Mouse (Mus musculus) adrenal gland (tissue): Measurements from ENCODE around the gene Gskip.

Source experiments
- intact Hi-C: fragments of 180-260 bp; cut with DNase I; formaldehyde crosslinking; loops from one replicate; pipeline ENCODE4 v1.15.1; 2025

Gskip gene

DNA sequence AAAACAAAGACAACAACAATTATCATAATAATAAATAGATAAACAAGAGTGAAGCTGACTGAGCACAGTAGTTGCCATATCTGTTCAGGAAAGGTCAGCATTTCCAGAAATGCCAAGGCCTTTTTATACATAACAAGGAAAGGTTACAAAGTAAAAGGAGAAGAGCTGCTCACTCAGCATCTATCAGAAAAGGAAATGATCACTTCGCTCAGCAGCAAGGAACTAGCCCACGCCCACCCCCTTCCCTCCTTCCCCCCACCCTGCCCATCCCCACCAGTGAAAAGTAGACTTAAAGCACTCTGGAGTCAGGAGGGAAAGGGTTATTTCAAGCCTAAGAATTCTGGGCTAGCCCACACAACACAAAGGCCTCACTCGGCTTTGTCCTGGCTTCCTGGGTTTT lies 35.6 kb downstream of the Gskip start:
- intact Hi-C loops, result loop anchor here (5.0 kb wide), 1 partner anchor 38 kb away; the partner anchor contains the start of gene Gskip

DNA sequence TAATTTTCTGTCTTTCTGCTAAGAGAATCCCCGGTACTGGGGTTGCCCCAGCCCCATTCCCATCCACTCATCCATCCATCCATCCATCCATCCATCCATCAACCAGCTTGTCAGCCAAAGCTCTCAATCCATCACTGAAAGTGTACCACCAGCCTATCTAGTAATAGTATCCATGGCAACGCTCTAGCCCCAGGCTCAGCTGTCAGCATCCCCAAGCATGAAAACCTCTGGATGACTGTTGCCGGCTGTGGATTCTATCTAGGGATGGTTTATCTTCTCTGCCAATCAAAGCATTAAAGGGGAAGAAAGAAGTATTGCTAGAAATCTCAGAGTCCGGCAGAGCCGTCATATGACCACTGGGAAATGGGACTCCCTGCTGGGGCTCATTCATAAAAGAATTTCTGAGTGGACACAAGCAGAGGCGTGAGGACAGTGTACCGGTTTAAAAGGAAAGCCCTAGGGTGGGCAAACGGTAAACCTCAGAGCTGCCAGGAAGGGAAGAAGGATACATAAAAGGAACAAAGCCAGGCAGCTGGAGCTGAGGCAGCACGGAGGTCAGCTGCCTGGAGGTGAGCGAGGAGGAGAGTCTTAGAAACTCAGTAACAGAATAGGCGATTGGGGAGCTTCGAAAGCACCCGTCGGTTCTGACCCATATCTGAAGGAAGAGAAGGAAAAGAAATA lies 37.0 kb downstream of the Gskip start:
- intact Hi-C loops, result loop anchor here (5.0 kb wide), 1 partner anchor 39 kb away; the partner anchor contains the start of gene Gskip

DNA sequence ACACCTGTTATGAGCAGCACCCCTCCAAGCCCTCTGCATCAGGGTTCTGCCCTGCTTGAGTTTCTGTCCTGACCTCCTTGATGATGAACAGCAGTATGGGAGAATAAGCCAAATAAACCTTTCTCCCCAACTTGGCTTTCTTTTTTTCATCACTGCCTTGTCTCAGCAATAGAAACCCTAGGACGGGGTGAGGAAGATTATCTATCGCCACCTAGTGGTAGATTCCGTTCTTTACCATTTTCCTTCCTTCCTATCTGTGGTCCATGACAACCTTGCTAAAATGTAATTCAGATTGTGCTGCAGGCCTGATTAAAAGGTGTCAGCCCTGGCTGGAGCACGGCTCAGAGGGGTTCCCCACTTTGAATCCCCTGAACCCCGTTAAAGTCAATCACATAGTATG lies 38.0 kb downstream of the Gskip start:
- intact Hi-C loops, result loop anchor here (5.0 kb wide), 1 partner anchor 40 kb away; the partner anchor contains the start of gene Gskip

DNA sequence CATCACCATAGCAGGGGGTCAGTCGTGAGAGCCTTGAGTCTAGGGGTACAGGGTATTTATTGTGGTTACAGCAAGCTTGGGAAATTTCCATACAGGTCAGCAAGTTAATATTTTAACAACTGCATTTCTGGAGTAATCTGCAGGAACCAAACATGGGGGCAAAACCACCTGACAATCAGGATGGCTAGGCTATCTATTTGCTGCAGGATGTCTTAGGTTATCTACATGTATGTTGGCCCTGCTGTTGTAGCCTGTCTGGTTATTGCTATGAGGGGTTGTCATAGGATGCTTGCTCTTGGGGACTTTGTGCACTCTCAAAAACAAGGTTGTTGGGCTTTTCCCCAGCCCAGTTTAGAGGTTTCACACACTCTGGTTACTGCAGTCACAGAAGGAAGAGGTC lies 40.0 kb downstream of the Gskip start:
- intact Hi-C loops, result loop anchor here (5.0 kb wide), 2 partner anchors 42 to 227 kb away; partner anchors contain the start of gene Gskip

DNA sequence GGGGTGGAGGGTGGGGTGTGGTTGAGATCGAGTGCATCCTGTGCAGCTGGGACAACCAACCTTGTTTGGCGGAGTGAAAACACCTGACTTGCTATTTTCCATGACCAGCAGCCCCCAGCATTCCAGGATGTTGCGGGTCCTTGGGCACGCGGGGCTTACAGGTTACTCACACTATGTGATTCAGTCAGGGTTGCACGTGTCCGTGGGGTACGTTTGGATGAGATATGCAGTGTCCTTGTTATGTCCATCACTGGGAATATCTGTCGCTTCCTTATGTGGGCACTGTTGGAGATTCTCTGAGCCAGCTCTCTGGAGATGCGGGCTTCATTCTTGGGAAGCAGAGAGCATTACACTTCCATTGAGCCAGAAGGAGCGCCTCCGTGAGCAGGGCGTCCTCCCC lies 41.1 kb downstream of the Gskip start:
- intact Hi-C loops, result loop anchor here (5.0 kb wide), 1 partner anchor 228 kb away; no protein-coding TSS in a partner anchor

DNA sequence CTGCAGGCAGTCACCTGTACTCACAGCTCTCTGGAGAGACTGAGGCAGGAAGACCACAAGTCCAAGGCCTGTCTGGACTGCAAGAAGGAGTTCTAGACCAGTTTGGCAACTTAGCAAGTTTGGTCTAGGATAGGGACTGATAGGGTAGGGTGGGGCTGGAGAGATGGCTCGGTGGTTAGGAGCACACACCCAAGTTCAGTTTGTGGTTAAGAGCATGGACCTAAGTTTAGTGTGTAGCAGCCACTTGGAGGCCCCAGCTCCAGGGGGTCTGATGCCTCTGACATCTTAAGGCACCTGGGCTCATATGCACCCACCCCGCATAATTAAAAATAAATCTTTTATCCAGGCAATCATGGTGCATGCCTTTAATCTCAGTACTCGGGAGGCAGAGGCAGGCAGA lies 42.6 kb downstream of the Gskip start:
- intact Hi-C loops, result loop anchor here (5.0 kb wide), 1 partner anchor 230 kb away; no protein-coding TSS in a partner anchor

DNA sequence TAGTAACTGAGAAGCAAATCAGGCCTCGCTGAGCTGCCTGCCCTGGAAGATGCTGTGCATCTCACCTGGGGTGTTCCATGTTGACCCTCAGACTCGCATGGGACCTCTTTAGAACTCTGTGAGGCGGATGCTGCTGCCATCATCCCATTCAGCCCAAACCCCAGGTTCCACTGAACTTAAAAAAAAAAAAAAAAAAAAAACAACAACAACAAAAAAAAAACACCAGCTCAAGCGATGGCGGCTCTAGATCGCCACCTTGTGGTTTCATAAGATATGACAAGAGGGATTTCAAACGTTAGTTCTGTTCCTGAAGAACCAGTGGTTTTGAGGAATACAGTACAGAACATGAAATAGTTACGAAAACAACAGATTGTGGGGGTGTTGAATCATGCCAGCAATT lies 43.3 kb downstream of the Gskip start:
- intact Hi-C loops, result loop anchor here (5.0 kb wide), 1 partner anchor 231 kb away; no protein-coding TSS in a partner anchor

DNA sequence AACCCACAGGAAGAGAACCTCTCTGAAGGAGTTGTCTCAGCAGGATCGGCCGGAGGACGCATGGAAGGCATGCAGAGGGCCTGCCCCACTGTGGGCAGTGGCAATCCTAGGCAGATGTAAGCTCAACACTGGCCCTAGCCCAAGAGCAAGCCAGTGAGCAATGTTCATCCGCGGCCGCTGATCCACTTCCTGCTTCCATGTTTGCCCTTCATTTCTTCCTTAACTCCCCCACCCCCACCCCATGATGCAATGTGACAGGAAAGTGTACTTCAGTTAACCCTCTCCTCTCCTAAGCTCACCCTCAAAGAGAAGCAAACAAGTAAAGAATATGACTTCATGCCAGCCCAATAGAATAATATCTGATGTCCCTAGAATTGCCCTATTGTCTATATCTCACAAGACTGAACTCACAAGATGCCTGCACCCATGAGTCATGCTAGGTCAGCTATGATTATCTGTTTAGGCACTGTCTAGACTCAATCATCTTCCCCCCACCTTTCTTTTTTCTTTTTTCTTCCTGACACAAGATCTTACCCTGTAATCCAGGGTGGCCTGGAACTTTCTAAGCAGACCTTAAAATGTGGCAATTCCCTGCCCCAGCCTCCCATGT lies 46.3 kb downstream of the Gskip start:
- intact Hi-C loops, result no loop called here

DNA sequence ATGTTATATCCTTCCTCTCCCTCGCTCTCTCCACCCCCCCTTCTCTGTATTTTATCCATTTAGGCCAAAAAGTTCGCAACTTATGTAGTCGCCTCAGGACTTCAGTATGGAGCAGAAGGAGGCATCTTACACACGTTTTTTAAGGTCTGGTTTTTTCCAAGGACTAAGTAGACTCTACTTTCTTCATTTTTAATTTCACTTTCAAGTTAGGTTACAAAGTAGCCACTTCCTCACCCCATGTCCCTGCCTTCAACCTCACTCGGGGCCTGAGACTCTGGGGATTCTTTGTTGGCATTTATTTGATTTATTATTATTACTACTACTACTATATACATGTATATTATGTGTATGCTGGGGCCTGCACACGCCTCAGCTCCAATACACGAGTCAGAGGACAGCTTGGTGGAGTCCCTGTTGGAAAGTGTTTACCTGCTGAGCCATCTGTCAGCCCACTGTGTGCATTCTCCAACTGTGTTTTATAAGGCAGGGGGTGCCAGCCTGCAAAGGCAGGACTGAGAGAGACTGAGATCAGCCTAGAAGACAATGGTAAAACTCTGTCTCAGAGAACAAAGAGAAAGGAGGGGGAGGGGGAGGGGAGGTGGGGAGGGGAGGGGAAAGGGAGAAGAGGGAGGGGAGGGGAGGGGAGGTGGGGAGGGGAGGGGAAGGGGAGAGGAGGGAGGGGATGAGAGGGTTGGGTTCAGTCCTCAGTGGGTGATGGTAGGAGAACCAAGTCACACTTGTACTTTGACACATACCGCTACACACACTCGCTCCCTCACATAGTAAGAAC lies 48.9 kb downstream of the Gskip start:
- intact Hi-C loops, result no loop called here

DNA sequence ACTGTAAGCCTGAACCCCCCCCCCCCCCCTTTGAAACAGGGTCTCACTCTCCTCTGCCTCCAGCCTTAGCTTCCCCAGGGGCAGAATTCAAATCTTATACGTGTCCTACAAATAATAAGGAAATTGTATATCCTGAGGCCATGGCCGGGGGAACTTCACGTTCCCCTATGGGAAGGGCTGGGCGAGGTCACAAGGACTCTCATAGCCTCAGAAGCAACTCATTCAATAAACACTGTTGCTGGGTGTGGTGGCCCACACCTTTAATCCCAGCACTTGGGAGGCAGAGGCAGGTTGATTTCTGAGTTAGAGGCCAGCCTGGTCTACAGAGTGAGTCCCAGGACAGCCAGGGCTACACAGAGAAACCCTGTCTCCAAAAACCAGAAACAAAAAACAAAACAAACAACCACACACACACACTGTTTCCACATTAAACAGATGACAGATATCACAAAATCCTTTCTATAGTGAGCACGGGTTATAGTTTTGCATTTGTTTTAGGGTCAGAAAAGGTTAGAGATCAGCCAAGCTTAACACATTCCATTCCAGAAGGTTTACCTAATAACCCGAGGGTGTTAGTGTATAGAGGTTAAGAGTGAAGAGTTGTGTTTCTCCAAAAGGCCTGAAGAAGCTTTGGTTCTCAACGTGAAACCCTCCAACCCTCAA lies 50.7 kb downstream of the Gskip start:
- intact Hi-C loops, result no loop called here

DNA sequence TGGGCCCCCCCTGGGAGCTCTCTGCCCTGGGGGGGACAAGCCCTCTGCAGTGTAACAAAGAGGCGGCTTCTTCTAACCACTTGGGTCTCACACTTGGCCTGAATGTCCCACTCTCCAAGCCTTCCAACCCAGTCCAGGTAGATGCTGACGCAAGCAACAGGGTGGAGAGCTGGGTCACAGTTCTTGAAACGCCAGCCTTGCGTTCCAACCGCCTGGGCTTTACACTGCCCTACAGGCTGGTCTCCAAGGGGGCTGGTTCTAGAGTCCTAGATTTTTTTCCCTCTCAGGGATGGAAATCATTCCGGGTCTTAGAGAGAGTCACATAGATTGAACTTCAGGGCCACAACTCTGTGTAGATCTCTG lies 51.2 kb downstream of the Gskip start:
- intact Hi-C loops, result no loop called here

DNA sequence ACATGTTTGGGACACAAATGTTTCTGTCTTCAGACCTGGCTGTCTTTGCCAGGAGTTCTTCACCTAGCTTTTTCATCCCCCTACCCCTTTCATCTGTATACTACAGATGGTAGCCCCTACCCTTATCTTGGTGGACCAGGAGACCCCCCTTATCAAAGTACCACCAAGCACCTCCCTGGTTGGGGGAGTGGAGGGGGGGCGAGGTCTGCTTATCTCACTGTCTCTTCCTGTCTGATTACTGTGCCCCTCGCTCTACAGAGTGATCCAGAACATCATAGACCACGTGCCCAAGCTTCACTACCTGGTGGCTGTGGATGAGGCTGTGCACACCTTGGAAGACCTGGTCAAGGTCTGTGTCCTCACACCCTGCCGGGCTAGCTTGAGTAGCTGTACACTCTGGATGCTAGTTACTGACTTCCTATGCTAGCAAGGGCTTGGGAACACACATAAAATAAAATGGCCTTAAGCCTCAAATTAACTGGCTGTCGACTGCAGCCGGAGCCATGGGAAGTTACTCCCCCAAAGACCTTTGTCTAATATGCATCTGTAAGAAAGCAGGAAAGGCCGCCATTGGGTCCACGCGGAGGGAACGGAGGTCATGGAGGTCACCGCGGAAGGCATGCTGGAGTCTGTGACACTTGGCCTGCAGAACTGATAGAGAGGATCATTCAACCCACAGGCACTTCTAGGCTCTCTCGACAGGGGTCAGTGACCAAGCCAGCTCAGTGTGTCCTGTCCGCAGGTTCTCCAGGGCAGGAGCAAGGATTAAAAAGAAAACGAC lies 53.9 kb downstream of the Gskip start:
- intact Hi-C loops, result no loop called here

DNA sequence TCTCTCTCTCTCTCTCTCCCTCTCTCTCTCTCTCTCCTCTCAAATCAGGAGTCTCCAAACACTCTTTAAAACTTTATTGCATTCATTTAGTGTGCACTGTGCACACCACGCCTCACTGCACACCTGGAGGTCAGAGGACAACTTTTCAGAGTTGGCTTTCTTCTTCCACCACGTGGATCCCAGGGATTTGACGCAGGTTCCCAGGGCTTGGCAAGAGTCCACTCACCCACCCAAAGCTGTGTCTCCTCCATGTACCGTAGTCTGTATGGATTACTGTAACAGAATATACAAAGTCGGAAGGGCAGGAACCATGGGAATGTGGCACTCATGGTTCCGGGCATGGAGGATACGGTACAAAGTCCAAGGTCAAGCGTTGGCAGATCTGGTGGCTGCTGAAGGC lies 55.0 kb downstream of the Gskip start:
- intact Hi-C loops, result no loop called here

DNA sequence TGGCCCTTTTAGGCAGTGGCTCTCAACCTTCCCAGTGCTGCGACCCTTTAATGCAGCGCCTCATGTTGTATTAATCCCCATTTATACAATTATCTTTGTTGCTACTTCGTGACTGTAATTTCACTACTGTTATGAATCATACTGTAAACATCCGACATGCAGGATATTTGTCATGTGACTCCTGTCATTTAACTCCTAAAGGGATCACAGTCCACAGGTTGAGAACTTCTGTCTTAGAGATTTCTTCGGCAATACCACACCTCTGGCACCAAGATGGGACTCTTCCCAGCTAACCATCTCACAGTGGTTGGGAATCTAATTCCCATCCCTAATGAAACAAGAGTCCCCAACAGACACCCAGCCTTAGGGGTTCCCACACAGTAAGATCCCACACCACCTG lies 63.5 kb downstream of the Gskip start:
- intact Hi-C loops, result no loop called here
